Mouse (Mus musculus) splenic B cell, adult 2 months (primary cell): Measurements from ENCODE around the gene Cpt1a.

ENCODE experiments used
- DNase-seq: peaks from one replicate; pipeline ENCODE4 v3.0.0-alpha.2; 2011; ENCODE audit warnings: low read depth, low spot score
- H3K27me3 ChIP-seq: 2 replicates; pipeline ENCODE4 v1.6.1; 2012; ENCODE audit warnings: mild to moderate bottlenecking, low read length, moderate library complexity, mixed read lengths; ENCODE audit not compliant: control insufficient read depth, poor library complexity, insufficient read depth, severe bottlenecking
- H3K36me3 ChIP-seq: 2 replicates; pipeline ENCODE4 v1.6.1; 2012; ENCODE audit warnings: mild to moderate bottlenecking, low read length, moderate library complexity, mixed read lengths; ENCODE audit not compliant: control insufficient read depth, poor library complexity, insufficient read depth, severe bottlenecking

Gene Cpt1a

GRCm38 (mm10) chr19:3322261-3322969 lies at the start of gene Cpt1a:
Gene Cpt1a, plus strand, starts transcription at chr19:3322334.
- DNase-seq: peak; percentile 74
- Histone ChIP-seq H3K36me3 (no peaks in the 10 kb centered on the region), H3K27me3 (no peaks in the 10 kb centered on the region)

GRCm38 (mm10) chr19:3273331-3273730 lies 48.8 kb upstream of the Cpt1a start:
- no peak for DNase-seq
- Histone ChIP-seq H3K36me3 (peaks cover 2% of the 10 kb centered on the region), H3K27me3 (no peaks in the 10 kb centered on the region)

- DNase-seq: no peak
- H3K36me3 ChIP-seq: peaks cover 2% of the 10 kb centered on the region
- no peaks in the 10 kb centered on the region for H3K27me3 ChIP-seq
Observed at GRCm38 (mm10) chr19:3275744-3276365, 46.3 kb upstream of the Cpt1a start.

GRCm38 (mm10) chr19:3281886-3282285 lies 40.2 kb upstream of the Cpt1a start:
- no peak for DNase-seq
- H3K27me3 ChIP-seq: no peaks in the 10 kb centered on the region
- H3K36me3 ChIP-seq: no peaks in the 10 kb centered on the region; the same call in 1 of the 2 replicates

- DNase-seq: peak; percentile 84
Observed at GRCm38 (mm10) chr19:3282572-3283467, 39.3 kb upstream of the Cpt1a start, which contains the start of the genes Mrpl21 and Ighmbp2. Gene Mrpl21, plus strand, starts transcription at chr19:3282901. Gene Ighmbp2, minus strand, starts transcription at chr19:3283017.

GRCm38 (mm10) chr19:3289006-3289405 lies 33.1 kb upstream of the Cpt1a start:
- DNase-seq: no peak
- Histone ChIP-seq H3K36me3 (peaks cover 2% of the 10 kb centered on the region), H3K27me3 (no peaks in the 10 kb centered on the region)

More at GRCm38 (mm10) chr19:3282572-3283467, 39.3 kb upstream of the Cpt1a start, which contains the start of the genes Mrpl21 and Ighmbp2:
- no peaks in the 10 kb centered on the region; the same call in none of the 2 replicates for H3K36me3 ChIP-seq
- no peaks in the 10 kb centered on the region for H3K27me3 ChIP-seq

- peak; percentile 73 for DNase-seq
- Histone ChIP-seq H3K36me3 (peaks cover 2% of the 10 kb centered on the region), H3K27me3 (no peaks in the 10 kb centered on the region)
Observed at GRCm38 (mm10) chr19:3292028-3292427, 30.1 kb upstream of the Cpt1a start.

- Histone ChIP-seq H3K36me3 (peaks cover 2% of the 10 kb centered on the region), H3K27me3 (no peaks in the 10 kb centered on the region)
- no peak for DNase-seq
Observed at GRCm38 (mm10) chr19:3292993-3293392, 29.1 kb upstream of the Cpt1a start.

- no peak for DNase-seq
- no peaks in the 10 kb centered on the region for H3K27me3 ChIP-seq
- H3K36me3 ChIP-seq: no peaks in the 10 kb centered on the region; the same call in 1 of the 2 replicates
Observed at GRCm38 (mm10) chr19:3295245-3295644, 26.9 kb upstream of the Cpt1a start.

- no peak for DNase-seq
- Histone ChIP-seq H3K27me3 (no peaks in the 10 kb centered on the region), H3K36me3 (no peaks in the 10 kb centered on the region)
Observed at GRCm38 (mm10) chr19:3297034-3297433, 25.1 kb upstream of the Cpt1a start.

GRCm38 (mm10) chr19:3297775-3298174 lies 24.4 kb upstream of the Cpt1a start:
- Histone ChIP-seq H3K36me3 (no peaks in the 10 kb centered on the region), H3K27me3 (no peaks in the 10 kb centered on the region)
- no peak for DNase-seq

GRCm38 (mm10) chr19:3304017-3304416 lies 18.1 kb upstream of the Cpt1a start:
- Histone ChIP-seq H3K27me3 (no peaks in the 10 kb centered on the region), H3K36me3 (no peaks in the 10 kb centered on the region)
- DNase-seq: no peak

GRCm38 (mm10) chr19:3307175-3307949 lies 14.8 kb upstream of the Cpt1a start:
- H3K36me3 ChIP-seq: no peaks in the 10 kb centered on the region
- no peak for DNase-seq

GRCm38 (mm10) chr19:3319341-3319740 lies 2.8 kb upstream of the Cpt1a start:
- H3K27me3 ChIP-seq: no peaks in the 10 kb centered on the region
- no peak for DNase-seq
- no peaks in the 10 kb centered on the region for H3K36me3 ChIP-seq

More at GRCm38 (mm10) chr19:3307175-3307949, 14.8 kb upstream of the Cpt1a start:
- H3K27me3 ChIP-seq: no peaks in the 10 kb centered on the region
